Mouse (Mus musculus): ENCODE data around the gene Rgs6.

- TF ChIP-seq CTCF (IDR thresholded peaks at IDR 0.05; ENCODE audit: low read depth, low read length), result no peak
- TF ChIP-seq POLR2A (IDR thresholded peaks at IDR 0.05; ENCODE audit: extremely low read depth, insufficient read depth, low read length), result no peak
Observed at GRCm38 (mm10) chr12:83077486-83077885, 489.4 kb downstream of the Rgs6 start.
